10 mouse cellular contexts compared by ENCODE assay signal in the genomic region with DNA sequence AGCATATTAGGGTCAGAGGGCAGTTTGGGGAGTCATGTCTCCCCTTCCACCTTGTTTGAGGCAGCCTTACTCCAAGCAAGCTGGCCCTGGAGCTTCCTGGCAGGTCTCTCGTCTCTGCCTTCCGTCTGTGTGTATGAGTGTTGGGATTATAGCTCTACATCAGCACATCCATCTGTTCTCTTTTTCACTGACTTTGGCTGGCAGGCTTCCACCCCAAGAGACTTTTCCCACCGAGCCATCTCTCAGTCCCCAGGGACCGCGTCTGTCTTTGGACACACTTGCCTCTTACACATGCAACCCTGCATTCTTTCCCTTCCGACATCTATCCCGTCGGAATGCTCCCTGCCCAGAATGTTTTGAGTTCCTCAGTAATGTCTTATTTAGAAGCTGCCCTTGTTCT.
A peak's percentile ranks its signal among the peaks of the same experiment; 100 is the strongest.
DNase-seq lines count a peak whose midpoint lies in the region; ATAC-seq and TF ChIP-seq lines count a peak whose summit lies in the region.
"Had no signal": no experiment of that assay in that cellular context is flagged by ENCODE, and none has a peak within 500 bp of the region (broad histone marks: within the 10 kb centered on the region; RNA-seq: fewer than 3 reads in every experiment).

No protein-coding gene starts in this region.

- H3K4me2 ChIP-seq in embryonic facial prominence, embryonic 15.5 days (replicated peaks), result no peak overlapping the region
- H3K4me2 ChIP-seq: liver, embryonic 12.5 days had no signal

- no peaks in the 10 kb centered on the region for H3K9me3 ChIP-seq in embryonic facial prominence, embryonic 15.5 days (replicated peaks)
- H3K9me3 ChIP-seq: liver, embryonic 12.5 days had no signal

- H3K27me3 ChIP-seq in cerebellum, adult 2 months (ENCODE audit: control insufficient read depth, insufficient read depth, low read length), result no peaks in the 10 kb centered on the region
- no peaks in the 10 kb centered on the region for H3K27me3 ChIP-seq in embryonic facial prominence, embryonic 15.5 days
- H3K27me3 ChIP-seq: liver, embryonic 12.5 days had no signal

- H3K27ac ChIP-seq in cerebellum, adult 2 months (ENCODE audit: insufficient read depth, low read length), result no peak overlapping the region
- H3K27ac ChIP-seq in embryonic facial prominence, embryonic 15.5 days (replicated peaks), result 0 out of 2 replicates have a peak overlapping the region, but pooled peaks have one; percentile 44
- H3K27ac ChIP-seq: liver, embryonic 12.5 days had no signal

- no peak for ATAC-seq in embryonic facial prominence, embryonic 15.5 days (ENCODE audit: insufficient number of reproducible peaks, low FRiP score, low TSS enrichment, low read depth)
- ATAC-seq: hindbrain, embryonic 16.5 days; liver, embryonic 12.5 days had no signal

- no peak for TF ChIP-seq POLR2A in cerebellum, adult 2 months (IDR thresholded peaks at IDR 0.05; ENCODE audit: borderline replicate concordance, insufficient read depth, low read length)

- H3K4me3 ChIP-seq in cerebellum, adult 2 months (replicated peaks; ENCODE audit: insufficient read depth, low read depth, low read length), result no peak overlapping the region
- no peak overlapping the region for H3K4me3 ChIP-seq in embryonic facial prominence, embryonic 15.5 days (replicated peaks)
- H3K4me3 ChIP-seq: liver, embryonic 12.5 days had no signal

- TF ChIP-seq CTCF in cerebellum, adult 2 months (IDR thresholded peaks at IDR 0.05; ENCODE audit: borderline replicate concordance, insufficient read depth, low read depth, low read length), result no peak

- peak; percentile 71 to 77 for DNase-seq in cerebellum, postnatal 10 days
- no peak for DNase-seq in cerebellum, adult 2 months
- DNase-seq in kidney, adult 8-10 months, result peak; percentile 41 to 42
- DNase-seq in kidney, adult 18-20 months, result no peak
- peak; percentile 19 to 32 for DNase-seq in layer of hippocampus, postnatal 10 days (ENCODE audit: low spot score in 2 of 2)
- DNase-seq in embryo, embryonic 10 days (ENCODE audit: low spot score), result no peak
- no peak for DNase-seq in thymus, postnatal 36 days

- 22% methylated on average over 8 of the region's 8 CpGs for WGBS in cerebellum, adult 2 months
- 33% methylated on average over 8 of the region's 8 CpGs for WGBS in embryonic facial prominence, embryonic 15.5 days

- no peak overlapping the region for H3K9ac ChIP-seq in embryonic facial prominence, embryonic 15.5 days
- H3K9ac ChIP-seq: liver, embryonic 12.5 days had no signal

- H3K36me3 ChIP-seq in embryonic facial prominence, embryonic 15.5 days, result no peaks in the 10 kb centered on the region
- H3K36me3 ChIP-seq: liver, embryonic 12.5 days had no signal

- H3K4me1 ChIP-seq in cerebellum, adult 2 months (ENCODE audit: control insufficient read depth, insufficient read depth, low read length), result no peaks in the 10 kb centered on the region
- peaks cover 26% of the 10 kb centered on the region for H3K4me1 ChIP-seq in embryonic facial prominence, embryonic 15.5 days
- H3K4me1 ChIP-seq: liver, embryonic 12.5 days had no signal

Comparison
In these comparisons a context has a peak if more than half of its experiments do, and no peak if none do; other contexts are left out.
1. DNase-seq: peak in cerebellum, postnatal 10 days (2 of 2), kidney, adult 8-10 months (2 of 2) and layer of hippocampus, postnatal 10 days (2 of 2); none in cerebellum, adult 2 months (0 of 2), kidney, adult 18-20 months (single experiment), embryo, embryonic 10 days (single experiment) and thymus, postnatal 36 days (0 of 2).